Mouse (Mus musculus): Measurements from ENCODE around the gene Spryd4.
"Not testable (repeated sequence)": the region's sequence is repeated elsewhere in the genome, so short reads cannot be mapped to it uniquely, and the experiment has no call there.

Spryd4 gene

GRCm38 (mm10) chr10:128225538-128225937 lies 13.9 kb upstream of the Spryd4 start, which contains the start of gene Mip:
Gene Mip, plus strand, starts transcription at chr10:128225838.
- DNase-seq (ENCODE audit: low read depth), result no peak

GRCm38 (mm10) chr10:128225064-128225463 lies 13.5 kb upstream of the Spryd4 start:
- no peak for DNase-seq (ENCODE audit: low read depth)

GRCm38 (mm10) chr10:128221533-128222286 lies 10.1 kb upstream of the Spryd4 start:
- no peak for DNase-seq (ENCODE audit: low read depth)

GRCm38 (mm10) chr10:128218387-128219117 lies 6.9 kb upstream of the Spryd4 start:
- DNase-seq (ENCODE audit: low read depth), result no peak

- DNase-seq (ENCODE audit: low read depth), result no peak
Observed at GRCm38 (mm10) chr10:128214981-128215380, 3.4 kb upstream of the Spryd4 start.

GRCm38 (mm10) chr10:128214112-128214511 lies 2.5 kb upstream of the Spryd4 start:
- DNase-seq (ENCODE audit: low read depth), result not testable (repeated sequence)

- DNase-seq (ENCODE audit: low read depth), result no peak
Observed at GRCm38 (mm10) chr10:128212871-128213323, 1.3 kb upstream of the Spryd4 start.

- DNase-seq (ENCODE audit: low read depth), result no peak
Observed at GRCm38 (mm10) chr10:128212148-128212547, 541 bp upstream of the Spryd4 start.

- DNase-seq (ENCODE audit: low read depth), result no peak
Observed at GRCm38 (mm10) chr10:128210954-128211353, 653 bp downstream of the Spryd4 start.

- DNase-seq (ENCODE audit: low read depth), result no peak
Observed at GRCm38 (mm10) chr10:128210131-128210530, 1.5 kb downstream of the Spryd4 start.

GRCm38 (mm10) chr10:128209311-128210009 lies 2.1 kb downstream of the Spryd4 start:
- DNase-seq (ENCODE audit: low read depth), result no peak

GRCm38 (mm10) chr10:128208326-128208725 lies 3.3 kb downstream of the Spryd4 start:
- no peak for DNase-seq (ENCODE audit: low read depth)

- no peak for DNase-seq (ENCODE audit: low read depth)
Observed at GRCm38 (mm10) chr10:128204941-128205340, 6.7 kb downstream of the Spryd4 start.

GRCm38 (mm10) chr10:128201856-128202255 lies 9.8 kb downstream of the Spryd4 start:
- no peak for DNase-seq (ENCODE audit: low read depth)

- DNase-seq (ENCODE audit: low read depth), result no peak
Observed at GRCm38 (mm10) chr10:128194551-128195461, 16.8 kb downstream of the Spryd4 start.

- DNase-seq (ENCODE audit: low read depth), result peak; percentile 65
Observed at GRCm38 (mm10) chr10:128194024-128194550, 17.5 kb downstream of the Spryd4 start, which contains the start of gene Gls2. Gene Gls2, plus strand, starts transcription at chr10:128194457.

GRCm38 (mm10) chr10:128193113-128193512 lies 18.5 kb downstream of the Spryd4 start:
- no peak for DNase-seq (ENCODE audit: low read depth)

- DNase-seq (ENCODE audit: low read depth), result not testable (repeated sequence)
Observed at GRCm38 (mm10) chr10:128192030-128192766, 19.4 kb downstream of the Spryd4 start.

GRCm38 (mm10) chr10:128191472-128191871 lies 20.1 kb downstream of the Spryd4 start:
- DNase-seq (ENCODE audit: low read depth), result no peak

- DNase-seq (ENCODE audit: low read depth), result peak; percentile 68
Observed at GRCm38 (mm10) chr10:128188242-128188877, 23.2 kb downstream of the Spryd4 start.

Data from fibroblast of lung, adult 2 months (primary cell).